Mouse (Mus musculus) megakaryocyte, adult 5-6 weeks (primary cell): ENCODE data around the gene 1700042G07Rik. TPM values are rescaled to one million over a fixed set of nuclear protein-coding genes. Genes with fewer than 3 reads are reported as not detected.

Experiments
- ATAC-seq: 2 replicates; pipeline ENCODE4 v1.8.0; 2016; ENCODE audit warnings: mild to moderate bottlenecking, inconsistent platforms; ENCODE audit not compliant: poor library complexity, severe bottlenecking
- total RNA-seq, 2 experiments: library from RNA; stranded (forward) in 1 of 2; stranded (reverse) in 1 of 2; fragments of 153-499, 151-499 nt in 1 of 2; fragments of 221-1000, 200-1000 nt in 1 of 2; gene quantifications; 2 replicates each; pipeline versions ENCODE4 v1.2.3 to v1.2.4; 2015 to 2017

1700042G07Rik gene
- not detected in 2 replicates for total RNA-seq (2015)
- not detected in 2 replicates for total RNA-seq (2017)

DNA sequence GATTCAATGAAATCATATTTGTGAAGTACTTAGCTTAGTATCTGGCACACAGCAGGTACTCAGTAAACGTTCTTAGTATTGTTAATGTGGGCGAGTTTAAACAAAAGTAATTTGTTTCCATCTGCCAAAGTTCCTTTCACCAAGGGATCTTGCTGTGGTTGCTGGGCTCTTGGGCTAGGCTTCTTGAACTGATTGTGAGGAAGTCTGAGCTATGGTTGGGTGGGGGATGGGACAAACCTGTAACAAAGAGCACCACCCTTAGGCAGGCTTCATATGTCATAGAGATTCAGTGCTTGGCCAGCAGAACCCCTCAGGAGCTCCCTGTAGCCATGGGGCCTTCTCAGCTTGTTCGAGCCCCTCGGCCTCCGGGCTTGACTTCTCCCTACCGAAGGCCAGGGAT lies at the start of gene 1700042G07Rik, which contains the start of gene Gm49337:
Gene 1700042G07Rik, plus strand, starts transcription at position 301 of the 400 bp plus-strand sequence.
Gene Gm49337, plus strand, starts transcription at position 313 of the 400 bp plus-strand sequence.
- ATAC-seq, result no peak

DNA sequence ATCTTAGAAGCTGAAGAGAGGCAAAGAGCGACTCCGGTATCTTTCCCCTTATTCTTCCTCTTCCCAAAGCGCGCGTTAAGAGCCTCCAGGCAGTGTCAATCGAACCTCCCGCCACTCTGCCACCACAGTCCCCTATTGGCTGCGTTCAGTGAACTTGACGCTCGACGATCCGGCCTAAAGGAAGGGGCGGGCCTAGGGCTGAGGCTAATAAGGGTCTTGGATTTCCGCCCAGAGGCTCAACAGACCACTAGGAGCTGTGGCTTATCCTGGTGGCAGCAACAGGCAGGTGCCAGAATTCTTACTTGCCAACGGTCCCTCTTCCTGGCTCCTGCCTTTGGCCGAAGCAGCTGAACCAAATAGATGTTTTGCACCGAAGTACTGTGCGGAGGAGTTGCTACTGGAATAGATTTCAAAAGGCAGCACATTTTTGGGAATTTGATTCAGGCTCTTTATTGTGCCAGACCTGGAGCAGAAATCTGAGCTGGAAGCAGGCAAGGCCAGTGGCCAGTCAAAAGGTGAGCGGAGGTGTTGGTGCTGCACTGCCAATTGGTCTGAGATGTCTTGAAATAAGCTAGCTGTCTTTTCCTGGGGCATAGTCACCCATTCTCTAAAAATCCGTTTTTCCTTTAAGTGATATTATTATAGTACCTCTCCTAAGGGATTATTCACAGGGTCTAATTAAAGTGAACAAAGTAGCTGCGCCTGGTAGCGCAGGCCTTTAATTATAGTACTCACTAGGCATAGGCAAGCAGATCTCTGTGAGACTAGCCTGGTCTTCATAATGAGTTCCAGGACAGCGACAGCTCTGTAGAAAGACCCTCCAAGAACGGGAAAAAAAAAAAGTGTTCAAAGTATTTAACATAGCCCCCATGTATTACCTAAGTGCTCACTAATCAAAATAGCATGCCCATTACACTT lies 49.3 kb upstream of the 1700042G07Rik start, which contains the start of the genes Rad54l and Pomgnt1:
Gene Rad54l, minus strand, starts transcription at position 89 of the 918 bp plus-strand sequence.
Gene Pomgnt1, plus strand, starts transcription at position 239 of the 918 bp plus-strand sequence.
- peak; percentile 96 for ATAC-seq

DNA sequence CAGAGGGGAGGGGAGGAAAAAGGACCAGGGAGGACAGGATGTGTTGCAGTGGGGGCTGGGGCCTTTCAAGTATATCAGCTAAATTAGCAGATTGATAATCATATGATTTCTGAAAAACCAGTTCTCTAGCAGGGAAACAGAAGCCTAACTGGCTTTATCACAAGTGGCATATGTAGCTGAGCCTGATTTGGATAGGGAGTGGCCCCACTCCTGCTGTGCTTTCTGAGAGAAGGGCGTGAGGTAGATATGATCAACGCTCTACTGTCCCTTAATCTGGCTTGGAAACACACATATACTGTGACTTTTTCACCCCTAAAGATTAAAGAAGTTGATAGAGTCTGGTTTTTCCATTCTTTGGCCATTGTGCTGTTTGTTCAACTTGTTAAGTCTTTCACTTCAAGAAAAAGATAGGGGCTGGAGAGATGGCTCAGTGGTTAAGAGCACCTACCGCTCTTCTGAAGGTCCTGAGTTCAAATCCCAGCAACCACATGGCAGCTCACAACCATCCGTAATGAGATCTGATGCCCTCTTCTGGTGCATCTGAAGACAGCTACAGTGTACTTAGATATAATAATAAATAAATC lies 47.3 kb upstream of the 1700042G07Rik start:
- ATAC-seq, result no peak

DNA sequence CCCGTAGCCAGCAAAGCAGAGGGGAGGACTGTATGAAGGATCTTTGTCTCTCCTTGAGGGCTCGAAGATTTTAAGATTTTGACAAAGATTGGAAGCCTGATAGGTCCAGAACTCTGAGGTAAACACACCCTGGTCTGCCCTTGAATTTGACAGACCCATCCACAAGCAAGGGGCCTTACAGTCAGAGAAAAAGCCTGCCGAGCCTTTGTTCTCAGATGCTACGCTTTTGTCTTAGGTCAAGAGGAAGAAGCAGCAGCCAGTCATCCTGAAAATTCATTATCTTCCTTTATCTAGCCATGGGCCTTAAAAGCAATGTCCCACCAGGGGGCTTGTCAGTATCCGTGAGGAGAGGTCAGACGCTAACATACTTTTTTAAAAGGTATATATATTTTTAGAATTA lies 45.2 kb upstream of the 1700042G07Rik start:
- ATAC-seq, result no peak

DNA sequence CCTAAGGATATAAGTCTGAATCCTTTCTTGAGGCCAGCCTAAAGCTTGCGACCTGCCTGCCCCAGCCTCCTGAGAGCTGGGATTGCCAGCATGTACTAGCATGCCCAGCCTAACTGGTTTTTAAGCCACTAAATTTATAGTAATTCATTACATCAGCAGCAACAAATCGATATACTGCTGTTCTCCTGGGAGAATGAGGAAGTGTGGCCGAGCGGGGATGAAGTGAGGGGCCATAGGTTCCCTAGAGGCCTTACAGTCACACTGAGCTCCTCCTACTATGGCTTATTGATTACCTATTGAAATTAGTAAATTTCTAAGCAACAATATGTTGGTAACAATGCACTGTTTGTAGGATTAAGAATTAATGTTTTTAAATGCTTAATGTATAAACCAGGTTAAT lies 40.0 kb upstream of the 1700042G07Rik start:
- no peak for ATAC-seq

DNA sequence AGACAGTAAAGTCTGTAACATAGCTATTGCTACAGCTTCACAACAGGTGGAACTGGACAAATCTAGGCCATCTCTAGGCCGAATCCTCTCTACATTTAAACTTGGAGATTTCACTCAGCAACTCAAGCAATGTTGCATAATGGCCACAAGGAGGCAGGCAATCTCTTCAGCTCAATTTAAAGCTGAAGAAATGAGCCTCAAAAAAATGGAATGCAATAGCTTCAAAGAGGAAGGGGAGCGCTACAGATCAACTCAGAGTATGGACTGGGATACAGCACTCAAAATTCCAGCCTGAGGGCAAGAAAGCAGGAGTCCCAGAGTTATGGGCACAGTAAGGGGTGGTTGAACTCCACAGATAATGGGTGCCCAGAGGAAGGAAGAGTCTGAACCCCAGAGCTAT lies 38.2 kb upstream of the 1700042G07Rik start:
- ATAC-seq, result peak; percentile 80

DNA sequence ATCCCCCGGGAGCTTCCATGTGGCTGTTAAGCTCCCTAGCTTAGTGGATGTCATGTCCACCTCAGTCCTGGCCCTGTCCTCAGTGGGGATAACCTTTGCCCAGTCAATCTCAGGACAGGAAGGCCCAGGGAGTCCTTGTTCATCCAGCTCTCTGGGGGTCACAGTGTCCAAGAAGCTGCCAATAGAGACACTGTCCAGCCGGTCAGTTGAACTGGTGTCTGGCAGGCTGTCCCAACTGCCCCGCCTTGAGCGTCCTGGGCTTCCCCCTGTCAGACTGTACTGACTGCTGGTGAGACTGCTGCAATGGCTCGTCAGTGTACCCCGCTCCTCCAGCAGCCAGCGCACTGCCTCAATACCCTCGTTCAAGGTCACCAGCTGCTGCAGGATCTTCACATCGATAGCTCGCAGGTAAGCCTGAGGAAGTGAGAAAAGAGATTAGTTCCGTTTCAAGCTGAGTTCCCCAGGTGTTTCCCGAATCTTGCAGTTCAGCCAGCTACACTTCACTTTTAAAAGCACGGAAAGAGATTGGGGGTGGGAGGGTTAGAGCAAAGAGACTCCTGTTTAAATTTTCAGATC lies 35.7 kb upstream of the 1700042G07Rik start:
- no peak for ATAC-seq

DNA sequence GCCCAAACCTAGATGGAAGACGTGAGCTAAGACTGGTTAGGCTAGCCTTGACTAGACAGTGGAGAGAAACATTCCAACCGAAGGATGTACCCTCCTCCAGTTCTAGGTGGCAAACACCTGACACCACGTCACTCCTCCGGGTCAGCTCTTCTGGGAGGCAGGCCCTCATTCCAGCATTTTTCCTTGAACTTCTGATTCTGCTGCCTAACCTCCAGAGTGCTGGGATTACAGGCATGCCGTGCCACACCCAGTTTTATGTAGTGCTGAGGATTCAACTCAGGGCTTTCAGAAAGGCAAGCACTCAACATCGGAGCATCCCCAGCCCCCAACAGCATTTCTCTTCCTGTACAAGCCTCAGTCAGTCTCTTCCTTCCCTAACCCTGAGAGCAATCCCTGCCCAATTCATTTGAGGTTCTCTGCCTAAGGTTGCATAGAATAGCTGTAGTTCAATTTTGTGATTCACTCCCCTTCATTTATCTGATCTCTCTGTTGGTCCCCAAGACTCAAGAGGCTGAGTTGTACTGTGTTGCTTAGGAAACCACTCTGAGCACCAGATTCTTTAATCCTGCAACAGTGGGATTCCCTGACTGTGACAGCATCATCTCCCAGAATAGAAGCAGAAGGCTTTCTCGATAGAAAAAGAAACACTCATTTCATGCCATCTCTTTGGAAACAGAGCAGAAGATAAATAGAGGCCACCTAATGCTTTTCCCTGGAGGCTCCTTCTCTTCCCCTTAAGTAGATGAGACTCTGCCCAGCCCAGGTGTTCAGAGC lies 32.2 kb upstream of the 1700042G07Rik start:
- ATAC-seq, result no peak

DNA sequence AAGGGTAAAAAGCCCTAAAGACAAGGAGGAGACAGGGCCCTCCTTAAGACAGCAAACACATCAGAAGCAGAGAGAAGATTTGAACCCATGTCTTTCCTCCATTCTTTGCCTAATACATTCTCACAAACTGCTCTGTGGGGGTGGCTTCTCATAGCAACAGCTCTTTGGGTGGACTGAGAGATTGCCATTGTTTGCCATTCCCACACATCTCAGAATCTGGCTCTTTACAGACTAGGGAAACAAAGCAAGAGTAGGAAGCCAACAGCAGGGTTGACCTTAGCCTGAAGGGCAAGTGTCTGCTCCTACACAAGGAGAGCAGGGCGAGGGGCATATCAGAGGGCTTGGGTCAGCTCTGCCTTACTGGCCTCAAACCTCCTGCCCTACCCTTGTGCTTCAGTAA lies 31.4 kb upstream of the 1700042G07Rik start:
- no peak for ATAC-seq

DNA sequence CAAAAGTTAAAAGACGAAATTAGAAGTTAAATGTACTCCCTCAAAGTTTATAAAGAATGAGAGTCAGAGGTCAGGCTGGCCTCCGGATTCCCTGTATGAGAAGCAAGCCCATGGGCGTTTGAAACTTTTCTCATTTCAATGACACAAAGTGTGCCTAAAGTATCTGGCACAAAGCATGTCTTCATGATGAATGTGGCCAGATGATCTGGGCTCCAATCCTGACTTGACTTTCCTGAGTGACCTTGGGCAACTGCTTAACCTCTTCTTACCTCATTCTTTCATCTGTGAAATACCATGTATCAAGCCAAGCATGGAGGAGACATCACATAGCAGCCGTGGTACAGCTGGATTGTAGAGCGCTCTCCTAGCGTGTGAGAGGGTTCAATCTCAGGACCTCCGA lies 30.9 kb upstream of the 1700042G07Rik start:
- ATAC-seq, result no peak

DNA sequence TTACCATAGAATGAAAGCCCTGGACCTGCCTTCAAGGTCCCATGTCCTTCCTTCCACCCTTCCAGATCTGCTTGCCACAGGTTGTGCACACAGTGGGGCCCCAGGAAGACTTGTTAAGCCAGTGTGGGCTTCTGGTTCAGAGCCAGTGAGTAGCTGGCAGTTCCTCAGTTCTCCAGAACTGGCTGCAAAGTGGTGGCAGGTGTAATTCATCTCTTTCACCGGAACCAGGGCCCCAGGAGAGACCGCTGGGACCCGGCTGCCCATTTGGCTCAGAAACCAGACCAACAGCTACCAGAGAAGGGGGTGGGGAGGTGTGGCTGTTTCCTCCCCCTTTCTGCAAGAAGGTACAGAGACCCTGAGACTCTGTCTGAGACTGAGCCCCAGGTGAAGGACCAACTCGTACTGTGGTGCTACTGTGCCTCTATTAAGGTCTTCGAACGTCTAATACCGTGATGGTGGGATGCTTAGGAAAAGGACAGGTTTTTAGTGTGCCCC lies 29.8 kb upstream of the 1700042G07Rik start:
- 0 out of 2 replicates have a peak, but pooled peaks have one; percentile 33 for ATAC-seq

DNA sequence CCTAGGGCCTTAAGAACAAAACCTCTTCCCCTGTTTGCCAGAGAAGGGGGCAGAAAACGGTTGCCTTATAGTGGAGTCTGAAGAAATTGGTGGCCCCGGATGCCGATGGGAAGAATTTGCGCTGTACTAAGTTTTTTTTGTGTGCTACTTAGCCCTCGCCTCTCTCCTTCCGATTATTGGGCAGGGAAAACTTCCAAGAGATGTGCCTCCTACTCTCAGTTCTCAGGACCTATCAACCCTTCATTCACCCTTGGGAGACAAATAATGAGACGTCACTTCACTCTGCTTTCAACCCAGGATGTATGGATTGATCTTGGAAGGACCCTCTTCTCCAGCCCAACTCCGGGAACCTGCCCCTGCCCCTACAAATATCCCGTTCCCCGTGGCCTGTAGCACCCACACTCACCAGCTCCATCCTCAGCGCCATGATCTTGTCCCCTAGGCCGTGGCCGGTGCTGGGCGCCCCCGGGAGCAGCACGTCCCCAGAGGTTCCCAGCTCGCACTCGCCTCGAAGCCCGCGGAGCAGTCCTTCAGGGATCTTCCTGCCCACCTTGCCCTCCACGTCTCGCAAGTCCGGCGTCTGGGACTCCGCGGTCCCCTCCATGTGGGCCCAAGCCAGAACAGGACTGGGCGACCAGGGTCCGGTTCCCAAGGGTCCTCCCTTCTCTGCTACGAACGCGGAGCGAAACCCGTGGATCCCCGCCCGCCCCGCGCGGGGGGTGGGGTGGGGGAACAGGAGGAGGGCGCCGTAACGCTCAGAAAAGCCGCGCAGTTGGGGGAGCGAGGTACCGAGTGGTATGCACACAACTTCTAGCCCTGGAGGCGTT lies 29.1 kb upstream of the 1700042G07Rik start:
- peak; percentile 64 for ATAC-seq

DNA sequence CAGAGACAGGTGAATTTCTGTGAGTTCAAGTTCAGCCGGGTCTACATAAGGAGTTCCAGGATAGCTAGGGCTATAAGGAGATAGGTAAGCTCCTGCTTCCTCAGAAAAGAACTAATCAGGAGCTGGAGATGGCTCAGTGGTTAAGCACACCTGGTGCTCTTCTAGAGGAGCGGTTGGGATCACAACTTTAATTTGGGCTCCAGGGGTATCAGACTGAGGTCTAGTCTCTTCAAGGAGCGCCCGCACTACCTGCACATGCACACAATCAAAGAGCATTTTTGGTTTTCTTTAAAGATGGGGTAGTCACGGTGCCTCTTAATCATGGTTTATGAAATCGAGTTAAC lies 23.4 kb upstream of the 1700042G07Rik start:
- ATAC-seq, result no peak

DNA sequence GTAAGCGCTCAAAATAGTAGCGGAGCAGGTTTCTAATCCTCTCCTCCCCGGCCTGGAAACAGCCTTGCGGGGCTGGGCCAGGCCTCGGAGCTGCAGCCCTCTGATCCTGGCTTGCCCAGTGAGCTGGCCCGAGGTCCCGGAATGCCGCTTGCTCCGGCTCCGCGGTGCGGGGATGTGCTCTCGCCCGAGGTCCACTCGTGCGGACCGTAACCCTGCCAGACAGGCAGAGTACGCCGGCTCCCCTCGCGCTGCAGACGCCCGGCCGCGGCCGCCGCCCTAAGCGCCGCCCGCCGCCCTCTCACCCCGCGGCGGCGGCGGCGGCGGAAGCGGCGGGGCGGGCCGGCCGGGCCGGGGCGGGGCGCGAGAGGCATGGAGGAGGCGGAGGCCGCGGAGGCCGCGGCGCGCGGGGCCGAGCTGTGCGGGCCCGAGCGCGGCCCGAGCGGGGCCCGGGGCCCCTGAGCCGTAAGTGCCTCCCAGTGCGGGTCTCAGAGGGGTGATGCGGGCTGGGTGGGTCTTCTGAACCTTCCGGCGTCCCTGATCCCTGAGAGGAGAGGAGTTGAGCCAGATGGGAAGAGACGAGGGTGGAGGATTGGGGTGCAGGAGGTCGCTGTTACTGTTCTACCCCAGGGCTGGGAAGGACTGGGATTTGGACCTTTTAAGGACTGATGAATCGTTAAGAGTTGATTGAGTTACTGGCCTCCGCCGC lies 22.9 kb upstream of the 1700042G07Rik start:
- peak; percentile 88 for ATAC-seq

DNA sequence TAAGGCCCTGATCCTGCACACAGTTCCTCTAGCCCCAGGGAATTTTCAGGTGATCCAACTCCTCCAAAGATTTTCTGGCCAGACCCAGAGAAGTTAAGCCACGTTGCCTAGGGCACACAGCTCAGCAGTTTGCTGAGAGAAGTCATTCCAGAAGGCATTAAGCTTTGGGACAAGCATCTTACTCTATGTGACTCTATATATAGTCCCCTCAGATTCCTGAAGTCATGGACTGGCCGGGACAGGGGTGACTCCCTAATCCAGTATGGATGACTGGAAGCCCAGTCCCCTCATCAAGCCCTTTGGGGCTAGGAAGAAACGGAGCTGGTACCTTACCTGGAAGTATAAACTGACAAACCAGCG lies 22.3 kb upstream of the 1700042G07Rik start:
- ATAC-seq, result no peak

DNA sequence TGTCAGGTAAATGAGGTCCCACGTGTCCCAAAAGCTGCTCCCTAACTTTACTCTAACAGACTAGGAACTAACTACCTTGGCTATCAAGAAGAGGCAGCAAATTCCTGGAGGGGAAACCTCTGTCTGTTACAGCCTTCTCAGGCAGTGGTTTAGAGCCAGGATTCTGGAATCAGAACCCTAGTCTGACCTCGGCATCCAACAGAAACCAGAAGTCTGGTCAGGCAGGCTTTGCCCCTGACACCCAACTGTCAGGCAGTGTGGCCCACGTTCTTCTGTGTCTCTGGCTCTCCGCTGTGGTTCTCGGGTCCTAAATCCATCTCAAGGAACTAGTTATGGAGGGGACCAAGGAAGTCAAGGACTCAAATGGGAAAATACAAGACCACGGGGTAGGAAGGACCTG lies 21.9 kb upstream of the 1700042G07Rik start, which contains the start of gene Lurap1:
Gene Lurap1, minus strand, starts transcription at position 101 of the 400 bp plus-strand sequence.
- ATAC-seq, result no peak

DNA sequence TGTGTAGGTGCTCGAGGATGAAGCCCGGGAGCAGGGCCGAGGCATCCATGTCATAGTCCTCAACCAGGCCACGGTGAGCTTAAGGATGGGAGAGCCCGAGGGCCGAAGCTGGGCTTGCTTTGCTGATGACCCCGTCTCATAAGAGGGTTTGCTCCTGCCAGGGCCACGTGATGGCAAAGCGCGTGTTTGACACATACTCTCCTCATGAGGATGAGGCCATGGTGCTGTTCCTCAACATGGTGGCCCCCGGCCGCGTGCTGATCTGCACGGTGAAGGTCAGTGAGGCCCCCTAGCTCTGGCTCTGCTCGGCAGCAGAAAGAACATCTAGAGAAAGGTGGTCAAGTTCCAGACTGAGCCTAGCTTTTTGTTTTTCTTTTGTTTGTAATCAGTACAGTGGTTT lies 20.5 kb upstream of the 1700042G07Rik start:
- ATAC-seq, result no peak

DNA sequence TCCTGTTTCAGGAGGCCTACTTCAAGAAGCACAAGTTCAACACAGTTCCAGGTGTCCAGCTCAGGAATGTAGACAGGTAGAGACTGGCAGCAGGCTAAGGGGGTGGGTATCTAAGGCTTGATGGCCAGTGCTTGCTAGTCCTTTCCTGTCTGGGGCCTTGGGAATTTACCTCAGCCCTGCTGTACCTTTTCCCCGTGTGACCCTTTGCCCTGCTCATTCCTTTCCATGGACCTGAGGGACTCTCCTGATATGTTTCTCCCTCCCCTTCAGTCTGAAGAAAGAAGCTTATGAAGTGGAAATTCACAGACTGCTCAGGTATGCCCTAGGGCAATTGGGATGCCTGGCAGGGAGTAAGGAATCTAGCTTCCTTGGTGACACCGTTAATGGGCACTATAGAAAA lies 15.3 kb upstream of the 1700042G07Rik start:
- no peak for ATAC-seq

DNA sequence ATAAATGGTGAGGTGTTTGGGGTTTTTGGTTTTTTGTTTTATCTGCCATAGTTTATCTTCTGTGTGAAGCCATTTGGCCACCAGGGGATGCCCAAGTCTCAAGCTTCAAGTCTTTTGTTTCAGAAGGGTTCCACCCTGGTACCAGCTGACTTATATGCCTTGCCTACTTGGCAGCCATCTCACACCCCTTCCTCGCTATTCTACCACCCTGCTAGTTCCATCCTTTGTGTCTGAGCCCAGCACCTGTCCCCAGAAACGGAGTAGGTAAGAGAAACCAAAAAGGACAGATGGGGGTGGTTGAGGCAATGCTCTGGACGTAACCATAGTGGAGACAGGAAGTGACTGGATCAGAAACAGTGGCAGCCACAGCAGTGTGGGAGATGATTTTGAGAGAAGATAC lies 13.3 kb upstream of the 1700042G07Rik start:
- ATAC-seq, result peak; percentile 73
